ENCODE assay signal across 17 mouse cellular contexts in genomic region chrX:159954430-159954779, GRCm38 (mm10). TPM values are rescaled to one million over a fixed set of nuclear protein-coding genes. Genes with fewer than 3 reads are reported as not detected.
A peak's percentile ranks its signal among the peaks of the same experiment; 100 is the strongest.
DNase-seq lines count a peak whose midpoint lies in the region; ATAC-seq and TF ChIP-seq lines count a peak whose summit lies in the region.
"Had no signal": no experiment of that assay in that cellular context is flagged by ENCODE, and none has a peak within 500 bp of the region (broad histone marks: within the 10 kb centered on the region; RNA-seq: fewer than 3 reads in every experiment).

No protein-coding gene starts in this region.

- H3K9ac ChIP-seq in forebrain, postnatal 0 days: no peak overlapping the region
- no peak overlapping the region for H3K9ac ChIP-seq in forebrain, embryonic 11.5 days (ENCODE audit: low read length)

- H3K4me1 ChIP-seq in forebrain, postnatal 0 days (ENCODE audit: insufficient read depth): no peaks in the 10 kb centered on the region
- H3K4me1 ChIP-seq in forebrain, embryonic 11.5 days (replicated peaks; ENCODE audit: control insufficient read depth, insufficient read depth, low read length): no peaks in the 10 kb centered on the region

- no peaks in the 10 kb centered on the region for H3K36me3 ChIP-seq in forebrain, postnatal 0 days (ENCODE audit: insufficient read depth)
- no peaks in the 10 kb centered on the region for H3K36me3 ChIP-seq in forebrain, embryonic 11.5 days (ENCODE audit: control insufficient read depth, insufficient read depth, low read length)

- ATAC-seq in forebrain, postnatal 0 days: peak; percentile 81
- no peak for ATAC-seq in forebrain, embryonic 11.5 days (replicated peaks; ENCODE audit: low FRiP score)
- ATAC-seq in frontal cortex, adult (ENCODE audit: low TSS enrichment): no peak
- ATAC-seq: intestine, postnatal 0 days had no signal

- peak; percentile 38 for DNase-seq in forebrain, postnatal 0 days
- DNase-seq in forebrain, embryonic 11.5 days (ENCODE audit: low spot score): no peak
- peak; percentile 6 for DNase-seq in right cerebral cortex, postnatal 4 days
- no peak for DNase-seq in right cerebral cortex, postnatal 14 days
- DNase-seq in cerebellum, adult 9-10 months: peak; percentile 77
- DNase-seq in lung, postnatal 14 days: no peak
- DNase-seq in retina, embryonic 14.5 days (ENCODE audit: low spot score): no peak
- DNase-seq: adrenal gland, postnatal 10 days; gastrocnemius, postnatal 14 days; heart, postnatal 36 days; thymus, postnatal 4 days had no signal

- no peak overlapping the region for H3K4me2 ChIP-seq in forebrain, postnatal 0 days (ENCODE audit: low read depth)
- no peak overlapping the region for H3K4me2 ChIP-seq in forebrain, embryonic 11.5 days (ENCODE audit: low read depth, low read length, severe bottlenecking)
- H3K4me2 ChIP-seq: heart, embryonic 11.5 days; midbrain, embryonic 11.5 days had no signal

- no peaks in the 10 kb centered on the region for H3K27me3 ChIP-seq in forebrain, postnatal 0 days (ENCODE audit: insufficient read depth, low read length)
- peaks cover 10% of the 10 kb centered on the region for H3K27me3 ChIP-seq in forebrain, embryonic 11.5 days (ENCODE audit: control insufficient read depth, insufficient read depth, low read length)

- no peak overlapping the region for H3K27ac ChIP-seq in forebrain, postnatal 0 days (ENCODE audit: low read depth, low read length)
- H3K27ac ChIP-seq in forebrain, embryonic 11.5 days (ENCODE audit: low read depth, low read length): no peak overlapping the region
- H3K27ac ChIP-seq: kidney, postnatal 0 days; layer of hippocampus, adult 2 months had no signal

- no peaks in the 10 kb centered on the region for H3K9me3 ChIP-seq in forebrain, postnatal 0 days (ENCODE audit: low read length)
- no peaks in the 10 kb centered on the region for H3K9me3 ChIP-seq in forebrain, embryonic 11.5 days (ENCODE audit: control insufficient read depth, low read length)

- no peak overlapping the region for H3K4me3 ChIP-seq in forebrain, postnatal 0 days (ENCODE audit: low read depth, low read length)
- H3K4me3 ChIP-seq in forebrain, embryonic 11.5 days (ENCODE audit: low read depth, low read length): no peak overlapping the region
- H3K4me3 ChIP-seq: layer of hippocampus, adult 2 months had no signal

- WGBS in forebrain, postnatal 0 days: 54% methylated on average over 4 of the region's 4 CpGs
- 79% methylated on average over 4 of the region's 4 CpGs for WGBS in forebrain, embryonic 11.5 days

- no peak for TF ChIP-seq CTCF in forebrain, postnatal 0 days (IDR thresholded peaks at IDR 0.05; ENCODE audit: low read depth)

RNA-seq across cellular contexts. Expression of gene Map3k15, which starts 33.8 kb away (rescaled TPM):
- 1.2 and 1.3 TPM in 2 replicates for total RNA-seq in forebrain, postnatal 0 days (2014; rRNA removed)
- 0.21 and 0.22 TPM in 2 replicates for polyA plus RNA-seq in forebrain, postnatal 0 days (2015; fragmentation: Nextera tagmentation; extraction: Ambion mirVana)
- 0.52 and 0.68 TPM in 2 replicates for polyA plus RNA-seq in forebrain, embryonic 11.5 days (2014; fragmentation: Nextera tagmentation; extraction: Ambion mirVana)

Comparison
In these comparisons a context has a peak if more than half of its experiments do, and no peak if none do; other contexts are left out.
1. DNase-seq: peak in forebrain, postnatal 0 days (single experiment), right cerebral cortex, postnatal 4 days (single experiment) and cerebellum, adult 9-10 months (single experiment); none in forebrain, embryonic 11.5 days (single experiment), right cerebral cortex, postnatal 14 days (single experiment), lung, postnatal 14 days (single experiment) and retina, embryonic 14.5 days (single experiment).